Mouse (Mus musculus) kidney, embryonic 14.5 days (tissue): Measurements from ENCODE around the gene Serpinb3c. TPM values are rescaled to one million over a fixed set of nuclear protein-coding genes. Genes with fewer than 3 reads are reported as not detected.
"Not testable (repeated sequence)": the region's sequence is repeated elsewhere in the genome, so short reads cannot be mapped to it uniquely, and the experiment has no call there.

Source experiments
- ATAC-seq: fragments of 200-750 bp; cut with Nextera tagmentation; 2 replicates; pipeline ENCODE4 v1.8.0; 2017; ENCODE audit warnings: moderate number of reproducible peaks, mild to moderate bottlenecking, moderate TSS enrichment, moderate library complexity; ENCODE audit not compliant: low FRiP score, low TSS enrichment
- H3K27ac ChIP-seq: fragments of 300-500 bp; sonication (generic); 2 replicates; pipeline ENCODE4 v1.5.1; 2014; ENCODE audit warnings: low read depth, mild to moderate bottlenecking, low read length, moderate library complexity, mixed read lengths
- H3K27me3 ChIP-seq: fragments of 300-500 bp; sonication (generic); 2 replicates; pipeline ENCODE4 v1.6.1; 2014; ENCODE audit warnings: mild to moderate bottlenecking, low read length; ENCODE audit not compliant: control insufficient read depth, insufficient read depth
- H3K36me3 ChIP-seq: fragments of 300-500 bp; sonication (generic); 2 replicates; pipeline ENCODE4 v1.6.1; 2014; ENCODE audit warnings: low read length, mixed read lengths; ENCODE audit not compliant: control insufficient read depth, insufficient read depth
- H3K4me1 ChIP-seq: fragments of 300-500 bp; sonication (generic); 2 replicates; pipeline ENCODE4 v1.6.1; 2014; ENCODE audit warnings: low read length, mixed read lengths; ENCODE audit not compliant: control insufficient read depth, insufficient read depth
- H3K4me2 ChIP-seq: fragments of 300-500 bp; sonication (generic); replicated peaks from 2 replicates; pipeline ENCODE4 v1.6.1; 2014; ENCODE audit warnings: low read depth, mild to moderate bottlenecking, low read length
- H3K4me3 ChIP-seq: fragments of 300-500 bp; sonication (generic); 2 replicates; pipeline ENCODE4 v1.5.1; 2014; ENCODE audit warnings: mild to moderate bottlenecking, low read length
- H3K9ac ChIP-seq: fragments of 300-500 bp; sonication (generic); 2 replicates; pipeline ENCODE4 v1.6.1; 2014; ENCODE audit warnings: low read depth, mild to moderate bottlenecking, low read length, moderate library complexity
- H3K9me3 ChIP-seq: fragments of 300-500 bp; sonication (generic); 2 replicates; pipeline ENCODE4 v1.6.1; 2016; ENCODE audit warnings: low read length; ENCODE audit not compliant: control insufficient read depth
- WGBS: fragments of 180-500 bp; shearing (Covaris S2); extraction: QIAGEN DNeasy Blood & Tissue Kit; methylation state at CpG from one replicate; pipeline ENCODE4 v1.1.7; 2014; 5-methylcytosine and 5-hydroxymethylcytosine counted together
- polyA plus RNA-seq: library from polyadenylated mRNA; unstranded; fragments of >200 nt; fragmentation: Nextera tagmentation; extraction: Ambion mirVana; gene quantifications from 2 replicates; pipeline ENCODE4 v1.2.1, GENCODE M21; 2014

The Serpinb3c gene
- not detected in 2 replicates for polyA plus RNA-seq

GRCm38 (mm10) chr1:107278261-107278660, at the start of gene Serpinb3c, which contains the start of gene Serpinb3b:
Gene Serpinb3c, minus strand, starts transcription at chr1:107278371.
Gene Serpinb3b, minus strand, starts transcription at chr1:107278361.
- H3K4me3 ChIP-seq, H3K4me1 ChIP-seq, H3K4me2 ChIP-seq, H3K27ac ChIP-seq, ATAC-seq, H3K27me3 ChIP-seq, H3K9ac ChIP-seq, H3K9me3 ChIP-seq, H3K36me3 ChIP-seq: not testable (repeated sequence)

- not testable (repeated sequence) for H3K9me3 ChIP-seq, ATAC-seq, H3K27ac ChIP-seq, H3K9ac ChIP-seq, H3K27me3 ChIP-seq, H3K4me3 ChIP-seq, H3K4me2 ChIP-seq, H3K36me3 ChIP-seq, H3K4me1 ChIP-seq
- WGBS, result 46% methylated on average over 3 of the region's 3 CpGs
These were observed 35.0 kb downstream of the Serpinb3c start for GRCm38 (mm10) chr1:107243170-107243569.

Other genes starting within 250 kb of the Serpinb3c start
- gene Serpinb3a, start 226.1 kb downstream of the Serpinb3c start, polyA plus RNA-seq, result not detected in 2 replicates
- not detected in 2 replicates for gene Serpinb3d, start 194.9 kb downstream of the Serpinb3c start, polyA plus RNA-seq
- not detected in 2 replicates for gene Serpinb3b, start within 50 bp of the Serpinb3c start, polyA plus RNA-seq
- gene Serpinb11, start 82.8 kb upstream of the Serpinb3c start, polyA plus RNA-seq, result not detected in 2 replicates
- gene Serpinb7, start 121.3 kb upstream of the Serpinb3c start, polyA plus RNA-seq, result not detected in 2 replicates
- gene Serpinb2, start 233.1 kb upstream of the Serpinb3c start, polyA plus RNA-seq, result 0.14 and 0.19 TPM in 2 replicates